Mouse (Mus musculus) layer of hippocampus, adult 9-10 months (tissue): ENCODE data around the gene Hexdc.

Experiments used
- DNase-seq: peaks from one replicate; pipeline ENCODE4 v3.0.0; 2022; ENCODE audit warnings: low spot score

Gene Hexdc

GRCm38 (mm10) chr11:121204161-121205006, at the start of gene Hexdc, which contains the start of gene Ogfod3:
Hexdc (plus strand) TSS chr11:121204433.
Ogfod3 (minus strand) TSS chr11:121204711.
- peak; percentile 78 for DNase-seq

GRCm38 (mm10) chr11:121156411-121156891, 47.8 kb upstream of the Hexdc start:
- DNase-seq = no peak

DNA sequence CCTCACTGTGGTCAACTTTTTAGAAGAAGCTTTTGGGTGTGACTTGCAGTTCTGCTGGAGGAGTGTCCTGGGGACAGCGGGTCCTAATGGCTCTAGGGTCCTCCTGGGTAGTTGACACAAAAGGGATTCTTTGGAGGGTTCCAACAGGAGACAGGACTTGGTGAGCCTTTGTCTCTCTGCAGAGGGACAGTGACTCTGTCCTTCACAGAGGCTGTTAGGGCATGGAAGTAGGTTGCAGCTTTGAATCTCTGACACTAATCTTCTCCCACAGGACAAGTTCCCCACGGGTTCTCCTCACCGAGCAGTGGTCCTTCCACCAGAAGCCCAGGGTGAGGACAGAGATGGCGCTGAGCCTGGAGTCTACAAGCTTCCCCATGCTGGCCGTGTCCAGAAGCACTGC, 44.3 kb upstream of the Hexdc start, which contains the start of gene Uts2r:
TSS of gene Uts2r (plus strand) at position 301 of the 400 bp plus-strand sequence.
- DNase-seq = no peak

- DNase-seq = no peak
These were observed 43.4 kb upstream of the Hexdc start for GRCm38 (mm10) chr11:121160636-121161346.

DNA sequence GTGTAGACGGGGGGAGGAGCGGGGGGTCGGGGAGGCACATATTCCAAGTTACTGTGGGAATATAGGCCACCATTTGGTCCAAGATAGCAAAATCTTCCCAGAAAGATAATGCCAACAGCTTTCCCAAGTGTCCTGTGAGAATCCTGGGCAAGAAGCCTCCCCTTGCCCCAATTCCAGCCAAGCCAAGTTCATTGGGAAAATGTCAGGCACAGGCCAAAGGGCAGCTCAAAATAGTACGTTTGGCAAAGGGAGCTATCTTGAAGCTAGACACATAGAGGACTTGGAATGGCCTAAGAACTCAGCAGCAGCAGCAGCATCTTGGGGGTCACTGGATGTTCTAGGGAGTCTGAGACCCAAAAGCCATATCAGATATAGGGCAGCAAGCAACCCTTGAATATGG, 40.5 kb upstream of the Hexdc start:
- no peak for DNase-seq

- DNase-seq = no peak
These were observed 31.0 kb upstream of the Hexdc start for GRCm38 (mm10) chr11:121173203-121173602.

- no peak for DNase-seq
These were observed 30.0 kb upstream of the Hexdc start for GRCm38 (mm10) chr11:121174234-121174633.

GRCm38 (mm10) chr11:121176285-121177270, 27.7 kb upstream of the Hexdc start:
- no peak for DNase-seq

DNA sequence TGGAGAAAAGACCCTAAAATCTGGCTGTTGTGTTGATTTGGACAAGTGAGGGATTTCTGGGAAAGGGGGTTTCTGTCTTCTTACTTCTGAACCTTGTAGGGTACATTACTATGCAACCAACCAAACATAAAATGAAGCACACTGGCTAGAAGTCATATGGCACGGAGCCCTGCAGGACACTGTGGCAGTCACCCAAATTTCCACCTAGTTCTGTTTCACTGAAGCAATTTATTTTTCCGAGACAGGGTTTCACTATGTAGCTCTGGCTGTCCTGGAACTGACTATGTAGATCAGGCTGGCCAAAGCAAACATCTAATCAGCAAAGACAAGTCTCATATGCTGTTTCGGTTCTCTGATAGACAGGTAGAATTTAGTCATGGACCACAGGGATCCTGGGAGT, 14.6 kb upstream of the Hexdc start:
- DNase-seq = no peak

DNA sequence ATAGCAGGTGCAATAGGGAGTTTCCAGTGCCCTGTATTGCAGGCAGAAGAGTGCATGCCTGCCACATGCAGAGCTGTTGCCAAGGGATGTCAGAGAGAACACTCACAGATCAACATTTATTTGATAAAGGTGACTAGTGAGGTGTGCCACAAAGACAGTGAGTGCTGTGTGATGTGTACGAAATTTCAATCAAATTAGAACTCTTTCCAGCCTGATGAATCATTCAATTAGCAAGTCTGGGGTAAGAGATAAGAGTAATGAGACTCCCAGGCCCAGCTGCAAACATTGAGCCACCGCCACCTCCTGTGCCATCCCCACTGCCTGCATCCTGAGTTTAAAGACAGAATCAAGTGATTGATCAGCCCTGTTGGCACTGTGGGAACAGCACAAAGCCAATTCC, 11.5 kb upstream of the Hexdc start:
- no peak for DNase-seq

GRCm38 (mm10) chr11:121193415-121193814, 10.8 kb upstream of the Hexdc start:
- DNase-seq = no peak

DNA sequence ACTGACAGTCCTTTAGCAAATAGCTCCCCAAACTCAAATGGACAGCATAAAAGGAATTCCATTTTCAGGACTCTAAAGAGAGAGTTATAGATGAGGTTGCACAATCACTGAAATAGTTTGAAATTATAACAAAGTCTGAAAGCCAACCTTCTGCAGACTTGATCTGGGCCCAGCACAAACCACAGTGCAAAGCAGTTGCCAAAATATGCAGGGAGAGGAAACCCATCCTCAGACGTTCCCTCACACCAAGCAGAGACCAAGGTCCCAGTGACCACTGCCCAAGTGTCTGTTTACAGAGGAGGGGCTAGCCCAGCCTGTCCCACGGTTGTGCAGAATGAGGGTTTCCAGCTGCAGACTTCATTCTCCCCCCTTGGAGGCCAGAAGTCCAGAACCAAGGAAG, 5.6 kb upstream of the Hexdc start:
- DNase-seq = no peak

GRCm38 (mm10) chr11:121199851-121200250, 4.4 kb upstream of the Hexdc start:
- no peak for DNase-seq

DNA sequence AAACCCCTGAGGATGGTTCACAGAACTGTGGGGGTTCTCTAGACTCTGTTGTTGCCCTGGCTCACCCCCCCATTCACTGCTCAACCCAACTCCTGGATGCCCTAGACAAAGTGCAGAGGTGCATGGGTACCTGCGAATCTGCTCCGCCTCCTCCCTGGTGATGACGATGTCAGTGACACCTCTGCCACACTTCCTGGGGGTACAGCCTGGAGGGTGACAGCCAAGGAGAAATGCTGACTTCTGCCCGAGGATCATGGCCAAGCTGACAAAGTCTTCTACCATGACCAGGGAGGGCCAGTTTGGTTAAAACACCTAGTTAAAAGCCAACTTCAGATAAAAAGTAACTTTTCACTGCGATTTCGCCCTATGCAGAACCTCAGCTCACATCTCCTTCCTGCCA, 3.5 kb upstream of the Hexdc start:
- DNase-seq = no peak

- no peak for DNase-seq
These were observed 2.6 kb upstream of the Hexdc start for GRCm38 (mm10) chr11:121201436-121202198.

- no peak for DNase-seq
These were observed 423 bp upstream of the Hexdc start for GRCm38 (mm10) chr11:121203859-121204160.

DNA sequence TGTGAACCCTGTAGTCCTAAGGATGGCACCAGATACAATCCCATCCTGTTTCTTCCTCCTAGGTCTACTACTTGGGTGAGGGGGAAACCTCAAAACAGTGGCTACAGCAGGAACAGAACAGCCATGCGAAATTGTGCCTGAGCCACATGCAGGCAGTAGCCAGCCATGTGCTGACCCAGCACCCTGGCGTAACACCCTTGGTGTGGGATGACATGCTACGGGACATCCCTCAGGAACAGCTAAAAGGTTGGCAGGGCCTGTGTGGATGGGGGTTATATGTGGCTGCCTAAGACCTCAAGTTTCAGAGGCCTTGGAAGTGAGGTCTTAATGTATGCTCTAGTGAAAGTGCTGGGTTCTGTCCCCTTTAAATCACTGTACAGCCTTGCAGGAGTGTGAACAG, 12.6 kb downstream of the Hexdc start:
- no peak for DNase-seq

DNA sequence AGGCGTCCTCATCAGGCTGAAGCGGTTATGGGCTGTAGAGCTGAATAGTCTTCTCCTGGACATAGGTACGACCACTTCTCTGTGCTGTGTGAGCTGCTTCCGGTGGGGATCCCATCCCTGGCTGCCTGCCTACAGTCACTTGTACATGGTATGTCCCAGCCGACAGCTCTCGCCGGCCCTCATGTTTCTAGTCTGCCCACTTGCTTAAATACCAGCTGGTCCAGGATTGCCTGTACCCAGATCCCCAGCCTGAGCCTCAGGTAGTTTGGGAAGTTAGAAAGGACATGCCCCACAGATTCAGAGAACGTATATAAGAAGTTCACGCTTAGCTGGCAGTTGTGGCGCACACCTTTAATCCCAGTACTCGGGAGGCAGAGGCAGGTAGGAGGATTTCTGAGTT, 15.5 kb downstream of the Hexdc start:
- no peak for DNase-seq

DNA sequence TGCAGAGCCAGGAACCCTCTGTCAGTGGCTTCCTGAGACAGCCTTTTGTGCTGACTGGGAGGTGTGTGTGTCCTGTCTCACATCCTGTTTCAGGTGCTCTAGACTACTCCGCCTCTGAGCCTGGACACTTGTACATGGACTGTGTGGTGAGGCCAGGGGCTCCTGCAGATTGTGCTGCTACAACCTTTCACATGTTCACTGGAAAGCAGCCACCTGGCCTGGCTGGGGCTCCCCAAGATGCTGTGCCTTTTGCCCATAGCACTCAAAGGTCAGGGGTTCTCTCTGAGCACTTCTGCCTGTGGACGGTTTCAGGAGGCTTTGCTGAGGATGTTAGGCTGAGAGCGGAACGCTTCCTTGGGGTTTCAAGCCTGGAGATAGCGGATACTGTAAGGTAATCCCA, 16.5 kb downstream of the Hexdc start:
- DNase-seq = no peak

- DNase-seq = no peak
These were observed 17.2 kb downstream of the Hexdc start for GRCm38 (mm10) chr11:121221321-121222010.
